Mouse (Mus musculus): ENCODE results near the gene Gast.

The Gast gene

GRCm38 (mm10) chr11:100362209-100362978 lies 28.2 kb downstream of the Gast start:
- peak; percentile 78 for DNase-seq

GRCm38 (mm10) chr11:100362979-100363562 lies 28.9 kb downstream of the Gast start:
- peak; percentile 75 for DNase-seq

GRCm38 (mm10) chr11:100369145-100369544 lies 34.9 kb downstream of the Gast start:
- DNase-seq, result no peak

- DNase-seq, result no peak
Observed at GRCm38 (mm10) chr11:100369822-100370221, 35.6 kb downstream of the Gast start.

GRCm38 (mm10) chr11:100371981-100372558 lies 37.9 kb downstream of the Gast start:
- DNase-seq, result peak; percentile 52

- DNase-seq, result no peak
Observed at GRCm38 (mm10) chr11:100375127-100375526, 40.9 kb downstream of the Gast start.

GRCm38 (mm10) chr11:100376005-100376404 lies 41.8 kb downstream of the Gast start:
- no peak for DNase-seq

- no peak for DNase-seq
Observed at GRCm38 (mm10) chr11:100376746-100377389, 42.7 kb downstream of the Gast start.

- DNase-seq, result no peak
Observed at GRCm38 (mm10) chr11:100377989-100378388, 43.8 kb downstream of the Gast start.

GRCm38 (mm10) chr11:100378446-100378845 lies 44.2 kb downstream of the Gast start:
- DNase-seq, result no peak

- DNase-seq, result no peak
Observed at GRCm38 (mm10) chr11:100379311-100379710, 45.1 kb downstream of the Gast start.

GRCm38 (mm10) chr11:100382682-100383081 lies 48.5 kb downstream of the Gast start:
- DNase-seq, result no peak

- no peak for DNase-seq
Observed at GRCm38 (mm10) chr11:100385016-100385415, 50.8 kb downstream of the Gast start.

- no peak for DNase-seq
Observed at GRCm38 (mm10) chr11:100386586-100386985, 52.4 kb downstream of the Gast start.
